Comparison of ENCODE assay signal across 11 mouse cellular contexts in genomic region chr12:83513185-83513584, GRCm38 (mm10). TPM values are rescaled to one million over a fixed set of nuclear protein-coding genes. Genes with fewer than 3 reads are reported as not detected.
A peak's percentile ranks its signal among the peaks of the same experiment; 100 is the strongest.
DNase-seq lines count a peak whose midpoint lies in the region; ATAC-seq and TF ChIP-seq lines count a peak whose summit lies in the region.
"Had no signal": no experiment of that assay in that cellular context is flagged by ENCODE, and none has a peak within 500 bp of the region (broad histone marks: within the 10 kb centered on the region; RNA-seq: fewer than 3 reads in every experiment).

No protein-coding gene starts in this region.

- peak; percentile 51 for DNase-seq in kidney, postnatal 14 days
- DNase-seq in CH12.LX (ENCODE audit: extremely low read depth), result no peak
- DNase-seq in brain, embryonic 14.5 days (ENCODE audit: low read depth), result peak; percentile 90
- DNase-seq in limb, embryonic 10.5 days (ENCODE audit: low spot score), result no peak
- DNase-seq in spleen, postnatal 14 days (ENCODE audit: low spot score in 2 of 2), result no peak
- DNase-seq: adrenal gland, postnatal 25 days; thymus, postnatal 25 days had no signal

- no peaks in the 10 kb centered on the region for H3K27me3 ChIP-seq in kidney, embryonic 14.5 days (ENCODE audit: control insufficient read depth, insufficient read depth, low read length)
- no peaks in the 10 kb centered on the region for H3K27me3 ChIP-seq in CH12.LX (replicated peaks)
- H3K27me3 ChIP-seq in limb, embryonic 10.5 days (ENCODE audit: low read depth, poor library complexity, severe bottlenecking), result no peaks in the 10 kb centered on the region

- no peak for ATAC-seq in kidney, embryonic 14.5 days (ENCODE audit: low FRiP score, low TSS enrichment)
- no peak for ATAC-seq in inflammation-experienced regulatory T-cells, adult 6 months

- no peak overlapping the region for H3K9ac ChIP-seq in kidney, embryonic 14.5 days (ENCODE audit: low read depth, low read length)
- H3K9ac ChIP-seq in CH12.LX (ENCODE audit: insufficient read depth, low read depth), result no peak overlapping the region

- in situ Hi-C loops in CH12.LX (cut with MboI; ENCODE audit: low pct_ligation_motif_present, low pct_unique_long_range_greater_than_20kb, low sequenced_read_pairs), result no loop called here

- TF ChIP-seq CTCF in CH12.LX (conservative IDR thresholded peaks at IDR 0.05 in 1 of 2, IDR thresholded peaks at IDR 0.05 in 1 of 2; ENCODE audit: low read depth in 2 of 2, low read length in 2 of 2), result no peak
- no peak for TF ChIP-seq CTCF in brain, embryonic 14.5 days (IDR thresholded peaks at IDR 0.05; ENCODE audit: borderline replicate concordance, extremely low read depth, insufficient read depth, insufficient read length)

- no peak overlapping the region for H3K27ac ChIP-seq in kidney, embryonic 14.5 days (ENCODE audit: low read depth, low read length)
- H3K27ac ChIP-seq in CH12.LX (ENCODE audit: insufficient read depth, low read depth), result no peak overlapping the region
- no peak overlapping the region; the same call in 1 of the 2 replicates for H3K27ac ChIP-seq in limb, embryonic 10.5 days
- H3K27ac ChIP-seq: heart, adult 2 months had no signal

- no peaks in the 10 kb centered on the region for H3K79me2 ChIP-seq in CH12.LX (replicated peaks; ENCODE audit: control insufficient read depth, extremely low read depth, insufficient read depth, poor library complexity, severe bottlenecking)

- H3K4me3 ChIP-seq in kidney, embryonic 14.5 days (ENCODE audit: low read length), result no peak overlapping the region
- H3K4me3 ChIP-seq in CH12.LX (replicated peaks in 1 of 3; ENCODE audit: low read depth in 2 of 3, low read length in 2 of 3, poor library complexity in 1 of 3), result no peak overlapping the region
- 0 out of 2 replicates have a peak overlapping the region, but pooled peaks have one; percentile 5 for H3K4me3 ChIP-seq in limb, embryonic 10.5 days
- H3K4me3 ChIP-seq: heart, adult 2 months had no signal

- dilution Hi-C loops in CH12.LX (cut with MboI; ENCODE audit: extremely low pct_ligation_motif_present, extremely low pct_unique_long_range_greater_than_20kb, low sequenced_read_pairs), result no loop called here

- TF ChIP-seq POLR2A in CH12.LX (IDR thresholded peaks at IDR 0.05; ENCODE audit: low read depth, low read length), result no peak
- TF ChIP-seq POLR2A in brain, embryonic 14.5 days (IDR thresholded peaks at IDR 0.05; ENCODE audit: borderline replicate concordance, extremely low read depth, insufficient read depth, insufficient read length, poor library complexity, severe bottlenecking), result no peak

- no peaks in the 10 kb centered on the region for H3K36me3 ChIP-seq in kidney, embryonic 14.5 days (ENCODE audit: control insufficient read depth, insufficient read depth, low read length)
- no peaks in the 10 kb centered on the region for H3K36me3 ChIP-seq in CH12.LX (replicated peaks in 1 of 2; ENCODE audit: control insufficient read depth in 1 of 2, insufficient read depth in 1 of 2, low read length in 1 of 2)
- no peaks in the 10 kb centered on the region for H3K36me3 ChIP-seq in limb, embryonic 10.5 days
- H3K36me3 ChIP-seq: G1E had no signal

- H3K4me1 ChIP-seq in kidney, embryonic 14.5 days (ENCODE audit: control insufficient read depth, insufficient read depth, low read length), result 0 out of 2 replicates have a peak, but pooled peaks cover 3% of the 10 kb centered on the region
- H3K4me1 ChIP-seq in CH12.LX (ENCODE audit: control insufficient read depth in 1 of 2, insufficient read depth in 2 of 2), result peaks cover 0 to 8% of the 10 kb centered on the region in 2 experiments; a peak in 2 of 4 replicates
- peaks cover 28% of the 10 kb centered on the region for H3K4me1 ChIP-seq in limb, embryonic 10.5 days

- no peak for TF ChIP-seq EP300 in CH12.LX (IDR thresholded peaks at IDR 0.05; ENCODE audit: low read length)

- no peaks in the 10 kb centered on the region for H3K9me3 ChIP-seq in kidney, embryonic 14.5 days (ENCODE audit: control insufficient read depth, low read length)
- no peaks in the 10 kb centered on the region for H3K9me3 ChIP-seq in CH12.LX (replicated peaks; ENCODE audit: low read length)
- no peaks in the 10 kb centered on the region for H3K9me3 ChIP-seq in limb, embryonic 10.5 days (replicated peaks)
- H3K9me3 ChIP-seq: G1E had no signal

- TF ChIP-seq RAD21 in CH12.LX (IDR thresholded peaks at IDR 0.05; ENCODE audit: low read depth, low read length), result no peak

- H3K4me2 ChIP-seq in kidney, embryonic 14.5 days (replicated peaks; ENCODE audit: low read depth, low read length), result no peak overlapping the region
- peak overlapping the region; percentile 82; the same call in 1 of the 2 replicates for H3K4me2 ChIP-seq in CH12.LX (ENCODE audit: insufficient read depth, low read depth, poor library complexity, severe bottlenecking)

- 41% methylated on average over 5 of the region's 5 CpGs for WGBS in kidney, embryonic 14.5 days
- 41% methylated on average over 5 of the region's 5 CpGs for WGBS in limb, embryonic 10.5 days

TF ChIP-seq in CH12.LX, 34 proteins besides CTCF, POLR2A, EP300 and RAD21:
- TF ChIP-seq ZNF384 (IDR thresholded peaks at IDR 0.05; ENCODE audit: low read depth, low read length) (no peak), PAX5 (IDR thresholded peaks at IDR 0.05; ENCODE audit: low read length) (no peak), MEF2A (IDR thresholded peaks at IDR 0.05; ENCODE audit: borderline replicate concordance, low read depth, low read length) (no peak), BHLHE40 (IDR thresholded peaks at IDR 0.05; ENCODE audit: low read depth, low read length) (no peak), MAFK (IDR thresholded peaks at IDR 0.05; ENCODE audit: insufficient replicate concordance, low read length) (no peak), GABPA (IDR thresholded peaks at IDR 0.05; ENCODE audit: insufficient replicate concordance, low read depth, low read length) (no peak), NELFE (IDR thresholded peaks at IDR 0.05; ENCODE audit: low read depth, low read length) (no peak), ETS1 (conservative IDR thresholded peaks at IDR 0.05; ENCODE audit: low read depth, low read length) (no peak), JUND (conservative IDR thresholded peaks at IDR 0.05; ENCODE audit: low read depth, low read length) (no peak), USF1 (IDR thresholded peaks at IDR 0.05; ENCODE audit: low read depth, low read length) (no peak), CHD2 (IDR thresholded peaks at IDR 0.05; ENCODE audit: low read length) (no peak), CHD1 (IDR thresholded peaks at IDR 0.05; ENCODE audit: low read depth, low read length) (no peak), USF2 (conservative IDR thresholded peaks at IDR 0.05; ENCODE audit: low read depth, low read length) (no peak), SIN3A (IDR thresholded peaks at IDR 0.05; ENCODE audit: low read length) (no peak), SMC3 (IDR thresholded peaks at IDR 0.05; ENCODE audit: low read depth, low read length) (no peak), HCFC1 (IDR thresholded peaks at IDR 0.05; ENCODE audit: low read depth, low read length) (no peak), KAT2A (IDR thresholded peaks at IDR 0.05; ENCODE audit: insufficient replicate concordance, low read length) (no peak), MXI1 (IDR thresholded peaks at IDR 0.05; ENCODE audit: low read depth, low read length) (no peak), NRF1 (IDR thresholded peaks at IDR 0.05; ENCODE audit: low read depth, low read length) (no peak)

RNA-seq across cellular contexts. Expression of gene Dcaf4, which starts 7.1 kb away (rescaled TPM):
- 27.4 and 28.1 TPM in 2 replicates for polyA plus RNA-seq in kidney, embryonic 14.5 days (2014; fragmentation: Nextera tagmentation; extraction: Ambion mirVana)
- total RNA-seq in CH12.LX (2012; rRNA removed) (22.0 and 22.1 TPM in 2 replicates), CH12.LX (2014; rRNA removed) (21.5 and 23.6 TPM in 2 replicates)
- 17.3 and 19.4 TPM in 2 replicates for polyA plus RNA-seq in CH12.LX (2012; ENCODE audit: insufficient read length, low read depth)
- 51.2 and 57.4 TPM in 2 replicates for polyA plus RNA-seq in brain, embryonic 14.5 days (2012; rRNA removed)
- 27.4 and 29.3 TPM in 2 replicates for polyA plus RNA-seq in limb, embryonic 10.5 days (2016; fragmentation: Nextera tagmentation; extraction: Ambion mirVana)
- 10 to 100 TPM; 16.4 to 30.7 (median 21.4) TPM for polyA plus RNA-seq in inflammation-experienced regulatory T-cells, adult 6 months (2017; shearing (Covaris generic))

RNA-seq across cellular contexts. Expression of gene Dpf3, which starts 25.7 kb away (rescaled TPM):
- 14.5 and 15.5 TPM in 2 replicates for polyA plus RNA-seq in kidney, embryonic 14.5 days (2014; fragmentation: Nextera tagmentation; extraction: Ambion mirVana)
- total RNA-seq in CH12.LX (2012; rRNA removed) (0.42 TPM in 2 replicates), CH12.LX (2014; rRNA removed) (0.85 and 1.2 TPM in 2 replicates)
- polyA plus RNA-seq in CH12.LX (2012; ENCODE audit: insufficient read length, low read depth), result 1.2 and 3.2 TPM in 2 replicates
- 8.8 and 20.9 TPM in 2 replicates for polyA plus RNA-seq in brain, embryonic 14.5 days (2012; rRNA removed)
- 2.5 and 2.6 TPM in 2 replicates for polyA plus RNA-seq in limb, embryonic 10.5 days (2016; fragmentation: Nextera tagmentation; extraction: Ambion mirVana)
- under 1 TPM in 1 of 3 experiments, not detected in 2; 0.40 TPM for polyA plus RNA-seq in inflammation-experienced regulatory T-cells, adult 6 months (2017; shearing (Covaris generic))

Comparison
In these comparisons a context has a peak if more than half of its experiments do, and no peak if none do; other contexts are left out.
1. DNase-seq: peak in kidney, postnatal 14 days (single experiment) and brain, embryonic 14.5 days (single experiment); none in CH12.LX (single experiment), limb, embryonic 10.5 days (single experiment) and spleen, postnatal 14 days (0 of 2).